Mouse (Mus musculus): ENCODE results near the gene Ube2ql1. TPM values are rescaled to one million over a fixed set of nuclear protein-coding genes. Genes with fewer than 3 reads are reported as not detected.

Ube2ql1 gene
- polyA plus RNA-seq, 1 experiment from 2014 or later = 0.32 TPM

- H3K27ac ChIP-seq = no peak overlapping the region
- H3K9ac ChIP-seq = no peak overlapping the region
- H3K4me3 ChIP-seq (replicated peaks) = no peak overlapping the region
- no peaks in the 10 kb centered on the region for H3K9me3 ChIP-seq
- no peak for ATAC-seq (ENCODE audit: insufficient read depth, low FRiP score, low read depth)
- no peaks in the 10 kb centered on the region for H3K27me3 ChIP-seq (replicated peaks)
- WGBS = 12% methylated on average over 11 of the region's 11 CpGs
- no peak overlapping the region for H3K4me2 ChIP-seq
- no peaks in the 10 kb centered on the region for H3K4me1 ChIP-seq
- H3K36me3 ChIP-seq = no peaks in the 10 kb centered on the region
Measured at GRCm38 (mm10) chr13:69703505-69703904, 36.2 kb downstream of the Ube2ql1 start.

DNA sequence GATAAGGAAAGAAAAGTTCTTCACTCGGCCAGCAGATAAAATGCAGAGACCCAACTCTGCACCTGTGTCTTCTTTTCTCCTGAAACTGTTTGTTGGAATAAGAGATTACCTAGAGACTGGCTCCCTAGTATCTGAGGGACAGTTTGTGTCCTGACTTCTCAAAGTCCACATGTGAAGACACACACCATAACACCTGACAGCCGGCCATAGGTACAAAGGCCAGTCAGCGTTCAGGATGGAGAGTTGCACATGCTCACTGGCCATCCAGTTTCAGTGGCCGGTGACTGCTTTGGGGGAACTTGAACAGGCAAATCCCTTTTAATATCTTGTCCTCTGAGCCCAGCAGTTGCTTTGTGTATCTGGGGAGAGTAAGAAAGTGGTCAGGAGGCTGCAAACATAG is 38.3 kb downstream of the Ube2ql1 start:
- no peak overlapping the region for H3K4me2 ChIP-seq
- ATAC-seq (ENCODE audit: insufficient read depth, low FRiP score, low read depth) = no peak
- H3K4me1 ChIP-seq = no peaks in the 10 kb centered on the region
- H3K4me3 ChIP-seq (replicated peaks) = no peak overlapping the region
- H3K27ac ChIP-seq = no peak overlapping the region
- H3K36me3 ChIP-seq = no peaks in the 10 kb centered on the region
- H3K9me3 ChIP-seq = no peaks in the 10 kb centered on the region
- WGBS = 79% methylated on average over 4 of the region's 4 CpGs
- no peak overlapping the region for H3K9ac ChIP-seq
- no peaks in the 10 kb centered on the region for H3K27me3 ChIP-seq (replicated peaks)

DNA sequence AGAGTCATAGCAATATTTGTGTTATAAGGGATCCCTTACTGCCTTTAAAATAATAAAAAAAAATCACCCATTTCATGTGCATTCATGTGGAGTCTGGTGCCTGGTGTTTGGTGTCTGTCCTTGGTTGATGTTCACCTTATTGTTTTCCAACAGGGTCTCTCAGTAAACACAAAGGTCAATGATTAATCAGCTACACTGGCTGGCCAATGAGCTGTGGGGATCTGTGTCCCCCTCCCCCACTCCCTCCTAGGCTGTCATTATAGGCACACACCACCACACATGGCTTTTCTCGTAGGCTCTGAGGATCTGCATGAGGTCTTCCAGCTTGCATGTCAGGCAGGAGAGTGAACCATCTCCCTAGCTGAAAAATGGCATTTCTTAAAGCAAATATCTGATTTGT is 38.9 kb downstream of the Ube2ql1 start:
- Histone ChIP-seq H3K4me3 (replicated peaks) (no peak overlapping the region), H3K36me3 (no peaks in the 10 kb centered on the region), H3K27ac (no peak overlapping the region), H3K9me3 (no peaks in the 10 kb centered on the region), H3K9ac (no peak overlapping the region), H3K4me2 (no peak overlapping the region), H3K27me3 (replicated peaks) (no peaks in the 10 kb centered on the region), H3K4me1 (no peaks in the 10 kb centered on the region)
- WGBS = 14% methylated on average over 1 of the region's 1 CpGs
- no peak; the same call in 1 of the 2 replicates for ATAC-seq (ENCODE audit: insufficient read depth, low FRiP score, low read depth)

- no peak for ATAC-seq (ENCODE audit: insufficient read depth, low FRiP score, low read depth)
- no peaks in the 10 kb centered on the region for H3K27me3 ChIP-seq (replicated peaks)
- H3K4me3 ChIP-seq (replicated peaks) = no peak overlapping the region
- H3K4me1 ChIP-seq = no peaks in the 10 kb centered on the region
- H3K9ac ChIP-seq = no peak overlapping the region
- no peak overlapping the region for H3K27ac ChIP-seq
- no peak overlapping the region for H3K4me2 ChIP-seq
- no peaks in the 10 kb centered on the region for H3K9me3 ChIP-seq
- WGBS = 39% methylated on average over 13 of the region's 13 CpGs
- no peaks in the 10 kb centered on the region for H3K36me3 ChIP-seq
Measured at GRCm38 (mm10) chr13:69696333-69696991, 43.2 kb downstream of the Ube2ql1 start.

- no peaks in the 10 kb centered on the region for H3K4me1 ChIP-seq
- H3K9me3 ChIP-seq = no peaks in the 10 kb centered on the region
- no peak overlapping the region for H3K27ac ChIP-seq
- H3K9ac ChIP-seq = no peak overlapping the region
- no peak overlapping the region for H3K4me3 ChIP-seq (replicated peaks)
- no peak for ATAC-seq (ENCODE audit: insufficient read depth, low FRiP score, low read depth)
- H3K27me3 ChIP-seq (replicated peaks) = no peaks in the 10 kb centered on the region
- no peak overlapping the region for H3K4me2 ChIP-seq
- no peaks in the 10 kb centered on the region for H3K36me3 ChIP-seq
- WGBS = 37% methylated on average over 7 of the region's 7 CpGs
Measured at GRCm38 (mm10) chr13:69691074-69691473, 48.6 kb downstream of the Ube2ql1 start.

DNA sequence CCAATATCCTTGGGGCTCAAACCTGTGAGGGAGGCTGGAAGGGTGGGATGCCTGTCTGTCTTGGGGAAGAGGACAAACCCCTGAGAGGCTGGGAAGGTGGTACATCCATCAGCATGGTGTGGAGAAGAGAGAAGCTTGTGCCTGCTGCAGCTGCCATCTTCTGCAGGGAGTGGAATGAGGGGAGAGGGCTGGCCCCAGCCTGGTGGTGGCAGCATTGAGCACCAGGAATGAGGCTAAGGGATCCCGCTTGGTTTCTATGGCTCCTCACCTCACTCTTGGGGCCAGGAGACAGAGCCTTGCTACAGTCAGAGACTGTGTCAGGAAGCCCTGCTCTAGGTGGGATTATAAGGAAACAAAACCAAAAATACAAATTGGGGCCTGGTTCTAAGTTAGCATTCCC is 52.7 kb downstream of the Ube2ql1 start:
- Histone ChIP-seq H3K9ac (no peak overlapping the region), H3K9me3 (no peaks in the 10 kb centered on the region), H3K4me2 (no peak overlapping the region), H3K27ac (no peak overlapping the region), H3K4me3 (replicated peaks) (no peak overlapping the region), H3K4me1 (no peaks in the 10 kb centered on the region), H3K27me3 (replicated peaks) (no peaks in the 10 kb centered on the region), H3K36me3 (no peaks in the 10 kb centered on the region)
- no peak for ATAC-seq (ENCODE audit: insufficient read depth, low FRiP score, low read depth)
- 40% methylated on average over 1 of the region's 1 CpGs for WGBS

DNA sequence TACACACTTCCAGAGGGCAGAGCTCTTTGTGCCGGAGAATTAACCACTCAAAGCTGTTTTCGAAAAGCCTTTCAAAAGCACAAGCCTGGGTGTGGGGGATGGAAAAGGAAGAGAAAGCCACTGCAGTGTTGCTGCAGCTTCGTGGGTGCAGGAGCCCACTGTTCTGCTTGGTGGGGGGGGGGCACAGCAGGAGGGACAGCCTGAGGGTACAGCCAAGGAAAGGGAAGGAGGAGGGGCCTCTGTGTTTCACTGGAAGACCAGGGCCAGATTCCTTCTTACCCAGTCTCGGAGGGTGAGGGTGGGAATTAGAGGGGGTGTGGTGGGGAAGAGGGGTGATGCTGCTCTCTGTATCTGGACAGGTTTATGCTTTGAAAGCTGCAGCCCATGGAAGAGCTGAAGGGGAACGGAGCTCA is 54.3 kb downstream of the Ube2ql1 start:
- H3K4me1 ChIP-seq = no peaks in the 10 kb centered on the region
- no peak overlapping the region for H3K27ac ChIP-seq
- ATAC-seq (ENCODE audit: insufficient read depth, low FRiP score, low read depth) = no peak
- H3K4me2 ChIP-seq = no peak overlapping the region
- H3K4me3 ChIP-seq (replicated peaks) = no peak overlapping the region
- WGBS = 54% methylated on average over 5 of the region's 5 CpGs
- no peaks in the 10 kb centered on the region for H3K27me3 ChIP-seq (replicated peaks)
- H3K9ac ChIP-seq = no peak overlapping the region
- H3K9me3 ChIP-seq = no peaks in the 10 kb centered on the region
- no peaks in the 10 kb centered on the region for H3K36me3 ChIP-seq

DNA sequence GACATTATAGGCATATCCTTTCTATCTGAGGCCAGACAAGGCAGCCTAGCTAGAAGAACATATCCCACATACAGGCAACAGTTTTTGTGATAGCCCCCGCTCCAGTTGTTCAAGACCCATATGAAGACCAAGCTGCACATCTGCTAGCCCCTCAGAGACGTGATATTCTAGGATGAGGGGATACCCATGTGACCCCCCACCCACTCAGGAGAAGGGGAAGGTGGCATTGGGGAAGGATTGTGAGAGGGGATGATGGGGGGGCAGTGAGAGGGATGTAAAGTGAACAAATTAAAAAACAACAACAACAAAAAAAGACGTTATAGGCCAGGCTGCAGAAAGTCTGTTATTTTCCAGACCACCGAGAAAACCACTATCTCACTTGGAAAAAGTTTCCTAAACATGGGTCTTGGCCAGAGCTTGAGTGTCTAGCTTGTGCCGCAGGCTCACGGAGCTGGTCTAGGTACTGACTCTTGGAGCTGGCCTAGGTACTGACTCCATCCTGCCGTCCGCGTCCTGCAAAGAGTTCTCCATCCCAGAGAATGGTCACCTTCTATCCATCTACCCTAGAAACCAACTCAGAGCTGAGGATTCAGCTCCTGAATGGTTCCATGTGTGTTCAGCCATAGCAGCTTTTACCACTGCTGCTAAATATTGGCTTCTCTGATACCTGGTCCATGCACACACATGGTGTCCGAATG is 65.6 kb downstream of the Ube2ql1 start:
- H3K4me2 ChIP-seq = no peak overlapping the region
- 46% methylated on average over 10 of the region's 10 CpGs for WGBS

GRCm38 (mm10) chr13:69673197-69673920 is 66.3 kb downstream of the Ube2ql1 start:
- Histone ChIP-seq H3K4me2 (no peak overlapping the region), H3K9ac (no peak overlapping the region), H3K4me1 (no peaks in the 10 kb centered on the region), H3K27ac (no peak overlapping the region), H3K4me3 (replicated peaks) (no peak overlapping the region), H3K9me3 (no peaks in the 10 kb centered on the region), H3K36me3 (no peaks in the 10 kb centered on the region), H3K27me3 (replicated peaks) (no peaks in the 10 kb centered on the region)
- WGBS = 82% methylated on average over 5 of the region's 5 CpGs
- ATAC-seq (ENCODE audit: insufficient read depth, low FRiP score, low read depth) = no peak; the same call in 1 of the 2 replicates

More for the DNA sequence above, 65.6 kb downstream of the Ube2ql1 start:
- Histone ChIP-seq H3K36me3 (no peaks in the 10 kb centered on the region), H3K9me3 (no peaks in the 10 kb centered on the region), H3K4me3 (replicated peaks) (no peak overlapping the region), H3K27me3 (replicated peaks) (no peaks in the 10 kb centered on the region), H3K4me1 (no peaks in the 10 kb centered on the region), H3K27ac (no peak overlapping the region), H3K9ac (no peak overlapping the region)
- ATAC-seq (ENCODE audit: insufficient read depth, low FRiP score, low read depth) = no peak

DNA sequence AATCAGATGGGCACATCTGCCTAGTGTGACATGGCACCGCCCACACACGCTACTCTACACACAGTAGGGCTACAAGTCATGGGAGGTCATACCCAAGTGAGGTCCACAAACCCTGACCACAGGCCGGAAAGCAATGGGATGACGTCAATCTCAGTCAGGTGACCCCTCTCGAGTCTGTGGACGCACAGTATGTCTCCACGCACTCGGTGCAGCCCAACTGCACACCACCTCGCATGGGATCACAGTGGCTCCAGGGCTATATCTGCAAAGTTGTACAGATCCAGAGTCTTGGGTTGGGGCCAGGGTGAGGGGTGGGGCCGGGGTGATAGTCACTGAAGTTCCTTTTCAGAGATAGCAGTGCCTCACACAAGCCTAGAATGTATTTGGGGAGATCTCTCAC is 67.1 kb downstream of the Ube2ql1 start:
- H3K4me3 ChIP-seq (replicated peaks) = no peak overlapping the region
- no peaks in the 10 kb centered on the region for H3K36me3 ChIP-seq
- no peak overlapping the region for H3K4me2 ChIP-seq
- H3K27ac ChIP-seq = no peak overlapping the region
- WGBS = 90% methylated on average over 10 of the region's 10 CpGs
- no peaks in the 10 kb centered on the region for H3K9me3 ChIP-seq
- no peaks in the 10 kb centered on the region for H3K4me1 ChIP-seq
- H3K27me3 ChIP-seq (replicated peaks) = no peaks in the 10 kb centered on the region
- H3K9ac ChIP-seq = no peak overlapping the region
- ATAC-seq (ENCODE audit: insufficient read depth, low FRiP score, low read depth) = no peak

- Histone ChIP-seq H3K4me2 (no peak overlapping the region), H3K27ac (no peak overlapping the region), H3K9ac (no peak overlapping the region), H3K27me3 (replicated peaks) (no peaks in the 10 kb centered on the region), H3K4me1 (no peaks in the 10 kb centered on the region), H3K9me3 (no peaks in the 10 kb centered on the region), H3K36me3 (no peaks in the 10 kb centered on the region), H3K4me3 (replicated peaks) (no peak overlapping the region)
- no peak for ATAC-seq (ENCODE audit: insufficient read depth, low FRiP score, low read depth)
- WGBS = 79% methylated on average over 5 of the region's 5 CpGs
Measured at GRCm38 (mm10) chr13:69672121-69672520, 67.6 kb downstream of the Ube2ql1 start.

GRCm38 (mm10) chr13:69654508-69654907 is 85.2 kb downstream of the Ube2ql1 start:
- Histone ChIP-seq H3K27ac (no peak overlapping the region), H3K36me3 (no peaks in the 10 kb centered on the region), H3K4me2 (no peak overlapping the region), H3K4me1 (no peaks in the 10 kb centered on the region), H3K9ac (no peak overlapping the region), H3K9me3 (no peaks in the 10 kb centered on the region), H3K4me3 (replicated peaks) (no peak overlapping the region), H3K27me3 (replicated peaks) (0 out of 2 replicates have a peak, but pooled peaks cover 3% of the 10 kb centered on the region)
- no peak for ATAC-seq (ENCODE audit: insufficient read depth, low FRiP score, low read depth)
- WGBS = 56% methylated on average over 3 of the region's 3 CpGs

Data from stomach, embryonic 15.5 days (tissue).